Mouse (Mus musculus): ENCODE measurements around the gene Lancl3. TPM values are rescaled to one million over a fixed set of nuclear protein-coding genes. Genes with fewer than 3 reads are reported as not detected.

The Lancl3 gene
- polyA plus RNA-seq, 2 experiments: 0.29 to 0.63 TPM

GRCm38 (mm10) chrX:9221736-9222135, 22.0 kb downstream of the Lancl3 start:
- no peak for TF ChIP-seq POLR2A (IDR thresholded peaks at IDR 0.05; ENCODE audit: borderline replicate concordance, extremely low read depth, insufficient read depth, insufficient read length)
- 51% methylated on average over 4 of the region's 4 CpGs for WGBS
- ATAC-seq (ENCODE audit: low FRiP score, low read depth): no peak

GRCm38 (mm10) chrX:9222412-9223221, 22.9 kb downstream of the Lancl3 start:
- no peak overlapping the region for H3K9ac ChIP-seq (ENCODE audit: low read depth, low read length, severe bottlenecking)
- H3K36me3 ChIP-seq (ENCODE audit: control insufficient read depth, insufficient read depth, low read length): no peaks in the 10 kb centered on the region
- no peak for DNase-seq (ENCODE audit: low spot score)
- 78% methylated on average over 3 of the region's 3 CpGs for WGBS
- TF ChIP-seq POLR2A (IDR thresholded peaks at IDR 0.05; ENCODE audit: borderline replicate concordance, extremely low read depth, insufficient read depth, insufficient read length): no peak
- no peaks in the 10 kb centered on the region for H3K4me1 ChIP-seq (ENCODE audit: control insufficient read depth, insufficient read depth, low read length)
- no peak for ATAC-seq (ENCODE audit: low FRiP score, low read depth)
- H3K27me3 ChIP-seq (ENCODE audit: control insufficient read depth, insufficient read depth, low read length): no peaks in the 10 kb centered on the region
- H3K4me3 ChIP-seq (replicated peaks; ENCODE audit: low read length): no peak overlapping the region
- H3K4me2 ChIP-seq (replicated peaks; ENCODE audit: low read depth, low read length, severe bottlenecking): no peak overlapping the region
- no peak overlapping the region for H3K27ac ChIP-seq (replicated peaks; ENCODE audit: low read depth, low read length)
- H3K9me3 ChIP-seq (ENCODE audit: control insufficient read depth, low read length): no peaks in the 10 kb centered on the region

More at GRCm38 (mm10) chrX:9221736-9222135, 22.0 kb downstream of the Lancl3 start:
- no peaks in the 10 kb centered on the region for H3K9me3 ChIP-seq (ENCODE audit: control insufficient read depth, low read length)
- H3K27ac ChIP-seq (replicated peaks; ENCODE audit: low read depth, low read length): no peak overlapping the region
- H3K4me1 ChIP-seq (ENCODE audit: control insufficient read depth, insufficient read depth, low read length): no peaks in the 10 kb centered on the region
- no peak for DNase-seq (ENCODE audit: low spot score)
- H3K4me2 ChIP-seq (replicated peaks; ENCODE audit: low read depth, low read length, severe bottlenecking): no peak overlapping the region
- H3K9ac ChIP-seq (ENCODE audit: low read depth, low read length, severe bottlenecking): no peak overlapping the region
- no peaks in the 10 kb centered on the region for H3K36me3 ChIP-seq (ENCODE audit: control insufficient read depth, insufficient read depth, low read length)
- no peaks in the 10 kb centered on the region for H3K27me3 ChIP-seq (ENCODE audit: control insufficient read depth, insufficient read depth, low read length)
- H3K4me3 ChIP-seq (replicated peaks; ENCODE audit: low read length): no peak overlapping the region

- DNase-seq (ENCODE audit: low spot score): no peak
- Histone ChIP-seq H3K4me1 (ENCODE audit: control insufficient read depth, insufficient read depth, low read length) (no peaks in the 10 kb centered on the region), H3K4me3 (replicated peaks; ENCODE audit: low read length) (no peak overlapping the region), H3K27me3 (ENCODE audit: control insufficient read depth, insufficient read depth, low read length) (no peaks in the 10 kb centered on the region), H3K9ac (ENCODE audit: low read depth, low read length, severe bottlenecking) (no peak overlapping the region), H3K27ac (replicated peaks; ENCODE audit: low read depth, low read length) (no peak overlapping the region), H3K9me3 (ENCODE audit: control insufficient read depth, low read length) (no peaks in the 10 kb centered on the region), H3K4me2 (replicated peaks; ENCODE audit: low read depth, low read length, severe bottlenecking) (no peak overlapping the region), H3K36me3 (ENCODE audit: control insufficient read depth, insufficient read depth, low read length) (no peaks in the 10 kb centered on the region)
- WGBS: 77% methylated on average over 2 of the region's 2 CpGs
- no peak for ATAC-seq (ENCODE audit: low FRiP score, low read depth)
- TF ChIP-seq POLR2A (IDR thresholded peaks at IDR 0.05; ENCODE audit: borderline replicate concordance, extremely low read depth, insufficient read depth, insufficient read length): no peak
Observed at GRCm38 (mm10) chrX:9227105-9227504, 27.4 kb downstream of the Lancl3 start.

- ATAC-seq (ENCODE audit: low FRiP score, low read depth) (no peak), DNase-seq (ENCODE audit: low spot score) (no peak)
- no peaks in the 10 kb centered on the region for H3K9me3 ChIP-seq (ENCODE audit: control insufficient read depth, low read length)
- no peaks in the 10 kb centered on the region for H3K36me3 ChIP-seq (ENCODE audit: control insufficient read depth, insufficient read depth, low read length)
- H3K27ac ChIP-seq (replicated peaks; ENCODE audit: low read depth, low read length): no peak overlapping the region
- no peak overlapping the region for H3K4me3 ChIP-seq (replicated peaks; ENCODE audit: low read length)
- no peak overlapping the region for H3K9ac ChIP-seq (ENCODE audit: low read depth, low read length, severe bottlenecking)
- no peak for TF ChIP-seq POLR2A (IDR thresholded peaks at IDR 0.05; ENCODE audit: borderline replicate concordance, extremely low read depth, insufficient read depth, insufficient read length)
- H3K4me2 ChIP-seq (replicated peaks; ENCODE audit: low read depth, low read length, severe bottlenecking): no peak overlapping the region
- WGBS: 60% methylated on average over 5 of the region's 5 CpGs
- H3K4me1 ChIP-seq (ENCODE audit: control insufficient read depth, insufficient read depth, low read length): no peaks in the 10 kb centered on the region
- H3K27me3 ChIP-seq (ENCODE audit: control insufficient read depth, insufficient read depth, low read length): no peaks in the 10 kb centered on the region
Observed at GRCm38 (mm10) chrX:9240737-9241591, 41.3 kb downstream of the Lancl3 start.

GRCm38 (mm10) chrX:9243381-9243864, 43.7 kb downstream of the Lancl3 start:
- Histone ChIP-seq H3K27ac (replicated peaks; ENCODE audit: low read depth, low read length) (no peak overlapping the region), H3K4me1 (ENCODE audit: control insufficient read depth, insufficient read depth, low read length) (no peaks in the 10 kb centered on the region), H3K9ac (ENCODE audit: low read depth, low read length, severe bottlenecking) (no peak overlapping the region), H3K4me2 (replicated peaks; ENCODE audit: low read depth, low read length, severe bottlenecking) (no peak overlapping the region), H3K9me3 (ENCODE audit: control insufficient read depth, low read length) (no peaks in the 10 kb centered on the region), H3K27me3 (ENCODE audit: control insufficient read depth, insufficient read depth, low read length) (no peaks in the 10 kb centered on the region), H3K4me3 (replicated peaks; ENCODE audit: low read length) (no peak overlapping the region), H3K36me3 (ENCODE audit: control insufficient read depth, insufficient read depth, low read length) (no peaks in the 10 kb centered on the region)
- WGBS: 38% methylated on average over 8 of the region's 8 CpGs
- DNase-seq (ENCODE audit: low spot score): peak; percentile 46
- no peak; the same call in 1 of the 2 replicates for ATAC-seq (ENCODE audit: low FRiP score, low read depth)
- TF ChIP-seq POLR2A (IDR thresholded peaks at IDR 0.05; ENCODE audit: borderline replicate concordance, extremely low read depth, insufficient read depth, insufficient read length): no peak
